Mouse (Mus musculus) neural tube, embryonic 15.5 days (tissue): Measurements from ENCODE around the gene Slc6a11. TPM values are rescaled to one million over a fixed set of nuclear protein-coding genes. Genes with fewer than 3 reads are reported as not detected.

ENCODE experiments used
- ATAC-seq: fragments of 200-750 bp; cut with Nextera tagmentation; 2 replicates; pipeline ENCODE4 v1.8.0; 2017; ENCODE audit warnings: mild to moderate bottlenecking, moderate TSS enrichment, moderate library complexity; ENCODE audit not compliant: low FRiP score
- H3K27ac ChIP-seq: fragments of 300-500 bp; sonication (generic); replicated peaks from 2 replicates; pipeline ENCODE4 v1.5.1; 2015; ENCODE audit warnings: mild to moderate bottlenecking, inconsistent platforms
- H3K27me3 ChIP-seq: fragments of 300-500 bp; sonication (generic); replicated peaks from 2 replicates; pipeline ENCODE4 v1.6.1; 2015; ENCODE audit warnings: inconsistent platforms
- H3K36me3 ChIP-seq: fragments of 300-500 bp; sonication (generic); 2 replicates; pipeline ENCODE4 v1.6.1; 2015; ENCODE audit warnings: inconsistent platforms
- H3K4me1 ChIP-seq: fragments of 300-500 bp; sonication (generic); 2 replicates; pipeline ENCODE4 v1.6.1; 2015; ENCODE audit warnings: inconsistent platforms
- H3K4me2 ChIP-seq: fragments of 300-500 bp; sonication (generic); 2 replicates; pipeline ENCODE4 v1.6.1; 2015; ENCODE audit warnings: inconsistent platforms, mild to moderate bottlenecking, moderate library complexity
- H3K4me3 ChIP-seq: fragments of 300-500 bp; sonication (generic); replicated peaks from 2 replicates; pipeline ENCODE4 v1.5.1; 2015; ENCODE audit warnings: mild to moderate bottlenecking, inconsistent platforms
- H3K9ac ChIP-seq: fragments of 300-500 bp; sonication (generic); replicated peaks from 2 replicates; pipeline ENCODE4 v1.6.1; 2015; ENCODE audit warnings: mild to moderate bottlenecking, inconsistent platforms
- H3K9me3 ChIP-seq: fragments of 300-500 bp; sonication (generic); replicated peaks from 2 replicates; pipeline ENCODE4 v1.6.1; 2016; ENCODE audit warnings: inconsistent platforms
- WGBS: fragments of 180-500 bp; shearing (Covaris S2); methylation state at CpG from one replicate; pipeline ENCODE4 v1.1.7; 2015; ENCODE audit warnings: mixed read lengths; 5-methylcytosine and 5-hydroxymethylcytosine counted together
- polyA plus RNA-seq: library from polyadenylated mRNA; unstranded; fragments of >200 nt; fragmentation: Nextera tagmentation; extraction: Ambion mirVana; gene quantifications from 2 replicates; pipeline ENCODE4 v1.2.1, GENCODE M21; 2015

The Slc6a11 gene
- polyA plus RNA-seq: 104 and 111 TPM in 2 replicates

DNA sequence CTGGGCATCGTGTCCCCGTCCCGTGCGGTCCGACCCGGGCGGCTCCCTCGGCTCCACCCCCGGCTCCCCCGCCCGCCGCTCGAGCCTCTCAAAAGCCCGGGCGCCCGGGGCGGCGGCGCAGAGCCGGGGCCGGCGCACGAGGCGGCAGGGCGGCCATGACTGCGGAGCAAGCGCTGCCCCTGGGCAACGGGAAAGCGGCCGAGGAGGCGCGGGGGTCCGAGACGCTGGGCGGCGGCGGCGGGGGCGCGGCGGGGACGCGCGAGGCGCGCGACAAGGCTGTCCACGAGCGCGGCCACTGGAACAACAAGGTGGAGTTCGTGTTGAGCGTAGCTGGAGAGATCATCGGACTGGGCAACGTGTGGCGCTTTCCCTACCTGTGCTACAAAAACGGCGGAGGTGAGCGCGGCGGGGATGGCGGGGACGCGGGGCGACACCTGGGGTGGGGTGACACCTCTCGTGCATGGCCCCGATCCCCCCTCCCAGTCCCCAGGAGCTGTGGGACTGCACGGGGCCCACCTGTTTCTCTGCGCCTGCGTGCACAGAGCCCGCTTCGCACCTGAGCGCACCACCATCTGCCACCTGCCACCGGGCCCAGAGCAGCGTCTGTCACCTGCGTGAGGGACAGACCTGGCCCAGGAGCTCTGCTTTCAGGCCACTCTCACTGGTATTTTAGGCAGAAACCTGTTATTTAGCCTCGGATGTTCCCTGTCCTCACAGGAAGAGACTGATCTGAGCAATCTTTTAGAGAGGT is at the start of gene Slc6a11:
Slc6a11 (plus strand) TSS at position 120 of the 751 bp plus-strand sequence.
- ATAC-seq: peak; percentile 65
- Histone ChIP-seq H3K4me2 (peak within 1 kb of the TSS; percentile 93), H3K4me1 (peaks cover 18% of the 10 kb centered on the region), H3K27me3 (peaks cover 29% of the 10 kb centered on the region), H3K27ac (peak within 1 kb of the TSS; percentile 46; the same call in 1 of the 2 replicates), H3K9me3 (no peaks in the 10 kb centered on the region), H3K4me3 (peak within 1 kb of the TSS; percentile 62), H3K9ac (peak within 1 kb of the TSS; percentile 76), H3K36me3 (0 out of 2 replicates have a peak, but pooled peaks cover 3% of the 10 kb centered on the region)
- 3% methylated on average over 74 of the region's 76 CpGs for WGBS

- no peak for ATAC-seq
- no peaks in the 10 kb centered on the region for H3K36me3 ChIP-seq
- no peak overlapping the region for H3K27ac ChIP-seq
- no peak overlapping the region for H3K4me3 ChIP-seq
- H3K9ac ChIP-seq: no peak overlapping the region
- WGBS: 25% methylated on average over 7 of the region's 7 CpGs
- no peak overlapping the region for H3K4me2 ChIP-seq
- peaks cover under 1% of the 10 kb centered on the region; the same call in 1 of the 2 replicates for H3K4me1 ChIP-seq
- H3K9me3 ChIP-seq: no peaks in the 10 kb centered on the region
- H3K27me3 ChIP-seq: peaks cover 28% of the 10 kb centered on the region
Observed at GRCm38 (mm10) chr6:114087106-114087505, 43.9 kb upstream of the Slc6a11 start.

DNA sequence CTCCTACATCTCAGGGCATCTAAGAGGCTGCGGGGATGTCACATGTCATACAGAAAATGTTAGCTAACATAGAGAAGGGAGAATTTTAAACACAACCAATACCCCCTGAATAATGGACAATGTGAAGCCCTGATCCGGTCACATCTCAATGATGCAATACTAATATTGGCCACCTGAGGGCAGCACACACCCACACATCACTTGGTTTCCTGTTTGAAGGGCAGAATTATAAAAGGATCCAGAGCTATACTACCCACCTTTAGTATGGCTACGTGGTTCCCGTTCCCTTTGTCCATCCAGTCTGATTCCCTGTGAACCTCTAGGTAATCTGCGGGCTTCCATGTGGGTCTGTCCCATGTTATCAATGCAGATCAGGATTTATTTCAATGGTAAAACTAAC is 41.4 kb upstream of the Slc6a11 start:
- Histone ChIP-seq H3K4me3 (no peak overlapping the region), H3K36me3 (no peaks in the 10 kb centered on the region), H3K4me2 (no peak overlapping the region), H3K27me3 (peaks cover 25% of the 10 kb centered on the region), H3K4me1 (peaks cover 19% of the 10 kb centered on the region), H3K27ac (no peak overlapping the region), H3K9ac (no peak overlapping the region), H3K9me3 (no peaks in the 10 kb centered on the region)
- WGBS: 8% methylated on average over 5 of the region's 5 CpGs
- 0 out of 2 replicates have a peak, but pooled peaks have one; percentile 34 for ATAC-seq

- Histone ChIP-seq H3K4me3 (no peak overlapping the region), H3K9ac (no peak overlapping the region), H3K36me3 (no peaks in the 10 kb centered on the region), H3K4me1 (peaks cover 19% of the 10 kb centered on the region), H3K27ac (no peak overlapping the region), H3K9me3 (no peaks in the 10 kb centered on the region), H3K4me2 (no peak overlapping the region), H3K27me3 (peaks cover 23% of the 10 kb centered on the region)
- WGBS: 36% methylated on average over 9 of the region's 9 CpGs
- no peak for ATAC-seq
Observed at GRCm38 (mm10) chr6:114092216-114092615, 38.8 kb upstream of the Slc6a11 start.

- no peak overlapping the region for H3K4me2 ChIP-seq
- 23% methylated on average over 16 of the region's 16 CpGs for WGBS
- no peaks in the 10 kb centered on the region for H3K36me3 ChIP-seq
- peaks cover 2% of the 10 kb centered on the region for H3K27me3 ChIP-seq
- no peak overlapping the region for H3K9ac ChIP-seq
- ATAC-seq: peak; percentile 80
- no peaks in the 10 kb centered on the region for H3K9me3 ChIP-seq
- H3K27ac ChIP-seq: peak overlapping the region; percentile 79
- peaks cover 19% of the 10 kb centered on the region for H3K4me1 ChIP-seq
- H3K4me3 ChIP-seq: no peak overlapping the region
Observed at GRCm38 (mm10) chr6:114094251-114094650, 36.8 kb upstream of the Slc6a11 start.

DNA sequence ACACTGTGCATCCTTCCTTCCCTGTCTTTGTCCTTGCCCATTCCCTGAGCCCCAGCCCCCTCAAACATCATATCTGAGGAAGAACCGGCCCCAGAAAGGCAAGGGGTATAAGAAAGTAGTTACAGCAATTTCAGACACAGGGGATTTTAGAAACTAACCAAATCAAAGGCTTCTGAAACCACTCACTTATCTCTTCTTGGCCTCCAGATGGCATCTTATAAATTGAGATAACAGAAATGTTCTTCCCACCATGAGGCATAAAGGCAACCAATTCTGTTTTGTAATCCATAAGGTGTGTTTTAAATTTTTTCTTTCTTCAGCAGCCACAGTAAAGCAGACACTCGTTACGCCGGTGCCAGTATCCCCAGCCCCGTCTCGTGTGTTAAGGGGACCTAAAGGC is 34.5 kb upstream of the Slc6a11 start:
- Histone ChIP-seq H3K27ac (no peak overlapping the region), H3K27me3 (no peaks in the 10 kb centered on the region), H3K9ac (no peak overlapping the region), H3K4me1 (peaks cover 19% of the 10 kb centered on the region), H3K9me3 (no peaks in the 10 kb centered on the region), H3K4me2 (no peak overlapping the region), H3K36me3 (no peaks in the 10 kb centered on the region), H3K4me3 (no peak overlapping the region)
- no peak for ATAC-seq
- 89% methylated on average over 6 of the region's 6 CpGs for WGBS

- H3K4me1 ChIP-seq: peaks cover 9% of the 10 kb centered on the region
- H3K27me3 ChIP-seq: no peaks in the 10 kb centered on the region
- peak overlapping the region; percentile 60; the same call in 1 of the 2 replicates for H3K27ac ChIP-seq
- no peaks in the 10 kb centered on the region for H3K36me3 ChIP-seq
- no peaks in the 10 kb centered on the region for H3K9me3 ChIP-seq
- no peak overlapping the region for H3K9ac ChIP-seq
- WGBS: 36% methylated on average over 8 of the region's 8 CpGs
- no peak overlapping the region for H3K4me2 ChIP-seq
- ATAC-seq: peak; percentile 87
- H3K4me3 ChIP-seq: no peak overlapping the region
Observed at GRCm38 (mm10) chr6:114101923-114102322, 29.1 kb upstream of the Slc6a11 start.

DNA sequence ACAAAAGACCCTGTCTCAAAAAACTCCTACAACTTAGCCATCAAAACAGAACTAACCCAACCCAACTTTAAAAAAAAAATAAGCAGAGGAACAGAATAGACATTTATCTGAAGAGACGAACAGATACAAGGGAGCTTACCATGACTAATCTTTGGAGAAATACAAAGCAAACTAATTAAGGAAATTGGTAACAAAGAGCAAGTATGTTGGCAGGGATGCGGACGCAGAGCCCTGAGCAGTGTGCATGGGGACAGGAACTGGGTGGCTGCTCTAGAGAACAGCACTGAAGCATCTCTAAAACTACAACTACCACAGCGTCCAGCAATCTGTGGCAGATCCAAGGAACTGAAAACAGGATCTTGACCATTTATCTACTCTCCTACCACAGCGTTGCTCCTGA is 11.5 kb upstream of the Slc6a11 start:
- ATAC-seq: no peak
- no peaks in the 10 kb centered on the region for H3K36me3 ChIP-seq
- H3K4me2 ChIP-seq: no peak overlapping the region
- H3K9me3 ChIP-seq: no peaks in the 10 kb centered on the region
- H3K4me3 ChIP-seq: no peak overlapping the region
- H3K4me1 ChIP-seq: no peaks in the 10 kb centered on the region
- WGBS: 53% methylated on average over 5 of the region's 5 CpGs
- H3K27ac ChIP-seq: no peak overlapping the region
- no peak overlapping the region for H3K9ac ChIP-seq
- H3K27me3 ChIP-seq: no peaks in the 10 kb centered on the region

DNA sequence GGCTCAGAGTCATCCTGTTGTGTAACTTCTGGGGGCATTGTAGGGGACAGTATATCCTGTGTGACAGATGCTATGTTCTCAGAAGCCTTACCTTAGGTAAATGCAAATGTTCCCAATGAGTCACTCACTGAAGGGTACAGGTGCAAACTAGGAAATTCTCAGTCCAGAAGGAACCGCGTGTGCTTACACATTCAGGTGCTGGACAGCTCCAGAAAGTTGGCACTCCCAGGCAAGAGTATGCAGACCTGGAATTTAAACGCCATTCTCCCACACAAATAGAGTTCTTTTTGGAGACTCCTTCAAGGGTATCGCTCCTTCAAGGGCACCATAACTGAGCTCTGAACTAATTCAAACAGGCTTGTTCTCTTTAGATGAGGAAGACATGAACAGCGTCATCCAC is 5.5 kb upstream of the Slc6a11 start:
- whole genome bisulfite sequencing: 70% methylated on average over 5 of the region's 5 CpGs
- Histone ChIP-seq H3K36me3 (no peaks in the 10 kb centered on the region), H3K9me3 (no peaks in the 10 kb centered on the region), H3K27me3 (peaks cover 18% of the 10 kb centered on the region), H3K4me1 (peaks cover under 1% of the 10 kb centered on the region; the same call in 1 of the 2 replicates), H3K27ac (no peak overlapping the region), H3K4me2 (no peak overlapping the region), H3K9ac (no peak overlapping the region), H3K4me3 (no peak overlapping the region)
- no peak for ATAC-seq

- peak overlapping the region; percentile 62 for H3K4me3 ChIP-seq
- WGBS: 53% methylated on average over 3 of the region's 3 CpGs
- H3K27me3 ChIP-seq: peaks cover 29% of the 10 kb centered on the region
- no peak for ATAC-seq
- H3K36me3 ChIP-seq: 0 out of 2 replicates have a peak, but pooled peaks cover 3% of the 10 kb centered on the region
- peaks cover 18% of the 10 kb centered on the region for H3K4me1 ChIP-seq
- 0 out of 2 replicates have a peak overlapping the region, but pooled peaks have one; percentile 24 for H3K9ac ChIP-seq
- H3K27ac ChIP-seq: peak overlapping the region; percentile 39; the same call in 1 of the 2 replicates
- peak overlapping the region; percentile 93 for H3K4me2 ChIP-seq
- no peaks in the 10 kb centered on the region for H3K9me3 ChIP-seq
Observed at GRCm38 (mm10) chr6:114132472-114132871, 1.4 kb downstream of the Slc6a11 start.

GRCm38 (mm10) chr6:114132916-114133315 is 1.9 kb downstream of the Slc6a11 start:
- Histone ChIP-seq H3K27me3 (peaks cover 29% of the 10 kb centered on the region), H3K36me3 (0 out of 2 replicates have a peak, but pooled peaks cover 3% of the 10 kb centered on the region), H3K9me3 (no peaks in the 10 kb centered on the region), H3K9ac (no peak overlapping the region), H3K4me2 (peak overlapping the region; percentile 93), H3K4me3 (peak overlapping the region; percentile 62), H3K27ac (no peak overlapping the region), H3K4me1 (peaks cover 18% of the 10 kb centered on the region)
- WGBS: 65% methylated on average over 8 of the region's 8 CpGs
- no peak for ATAC-seq

DNA sequence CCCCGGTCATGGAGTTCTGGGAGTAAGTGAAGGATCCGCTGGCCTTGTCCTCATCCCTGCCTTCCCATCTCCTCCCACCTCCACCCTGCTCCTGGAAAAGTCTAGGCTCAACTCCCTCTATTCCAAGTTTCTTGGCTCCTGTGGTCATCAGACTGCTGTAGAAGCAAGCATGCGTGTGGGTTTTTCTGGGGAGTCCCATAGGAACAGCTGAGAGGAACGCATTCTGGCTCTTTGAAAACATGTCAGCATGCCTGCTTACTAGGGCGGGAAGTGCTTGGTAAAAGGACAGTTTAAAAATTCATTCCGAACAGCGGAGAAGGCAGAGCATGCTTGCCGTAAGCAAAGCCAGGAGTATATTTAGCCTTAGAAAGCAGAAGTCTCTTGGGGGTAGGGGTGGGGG is 7.9 kb downstream of the Slc6a11 start:
- no peak overlapping the region for H3K4me2 ChIP-seq
- no peak overlapping the region for H3K9ac ChIP-seq
- ATAC-seq: no peak
- 83% methylated on average over 8 of the region's 8 CpGs for WGBS
- H3K27ac ChIP-seq: no peak overlapping the region
- H3K27me3 ChIP-seq: no peaks in the 10 kb centered on the region
- no peaks in the 10 kb centered on the region for H3K9me3 ChIP-seq
- peaks cover 11% of the 10 kb centered on the region for H3K36me3 ChIP-seq
- no peak overlapping the region for H3K4me3 ChIP-seq
- H3K4me1 ChIP-seq: 0 out of 2 replicates have a peak, but pooled peaks cover 6% of the 10 kb centered on the region
